Mouse (Mus musculus) lung, adult 2 months (tissue): ENCODE measurements around the gene Dnttip1. TPM values are rescaled to one million over a fixed set of nuclear protein-coding genes. Genes with fewer than 3 reads are reported as not detected.

Source experiments
- DNase-seq: peaks from one replicate; pipeline ENCODE4 v3.0.0; 2022
- H3K4me1 ChIP-seq: fragments of 200-500 bp; 2 replicates; pipeline ENCODE4 v1.6.1; 2011; ENCODE audit warnings: low read length; ENCODE audit not compliant: control insufficient read depth, insufficient read depth
- H3K4me3 ChIP-seq: fragments of 200-500 bp; replicated peaks from 2 replicates; pipeline ENCODE3; 2011; ENCODE audit warnings: low read depth, mild to moderate bottlenecking, control low read depth, low read length; ENCODE audit errors: extremely low read depth
- CTCF ChIP-seq: fragments of 200-500 bp; IDR thresholded peaks from 2 replicates; pipeline ENCODE4 v1.5.1; 2011; ENCODE audit warnings: mild to moderate bottlenecking, low read length, control low read depth; ENCODE audit not compliant: insufficient read depth
- POLR2A ChIP-seq: fragments of 200-500 bp; IDR thresholded peaks from 2 replicates; pipeline ENCODE4 v1.6.1; 2011; ENCODE audit warnings: low read depth, mild to moderate bottlenecking, control low read depth, low read length, borderline replicate concordance; ENCODE audit errors: extremely low read depth
- WGBS: fragments of 180-500 bp; shearing (Covaris S2); methylation state at CpG from one replicate; pipeline ENCODE4 v1.1.7; 2018; 5-methylcytosine and 5-hydroxymethylcytosine counted together
- polyA plus RNA-seq: library from polyadenylated mRNA; depleted of rRNA; stranded (reverse); fragments of >200 nt; gene quantifications from 2 replicates; pipeline ENCODE4 v1.2.3, GENCODE M21; 2012; rRNA removed

Gene Dnttip1
- polyA plus RNA-seq, 1 experiment, result 25.5 TPM

DNA sequence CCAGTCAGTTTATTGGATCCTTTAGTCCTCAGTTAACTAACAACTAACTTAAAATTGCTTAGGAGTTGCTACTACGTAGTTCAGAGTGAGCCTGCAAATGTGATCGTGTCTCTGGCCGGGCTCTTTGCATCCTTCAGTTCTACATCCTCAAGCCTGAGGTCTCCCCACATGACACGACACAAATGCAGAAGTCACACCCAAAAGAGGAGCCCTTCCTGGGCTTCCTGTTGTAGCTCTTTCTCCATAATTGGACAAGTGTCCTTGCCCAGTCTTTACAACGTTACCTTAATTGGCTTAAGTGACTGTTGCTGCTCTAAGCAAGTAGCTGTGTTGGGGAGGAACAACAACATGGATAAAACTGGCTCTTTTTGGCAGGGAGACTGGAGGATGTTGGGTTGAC is 69.6 kb downstream of the Dnttip1 start:
- no peak for DNase-seq
- Histone ChIP-seq H3K4me3 (no peak overlapping the region), H3K4me1 (no peaks in the 10 kb centered on the region; the same call in 1 of the 2 replicates)
- no peak for TF ChIP-seq POLR2A
- no peak for TF ChIP-seq CTCF
- 78% methylated on average over 5 of the region's 5 CpGs for WGBS

DNA sequence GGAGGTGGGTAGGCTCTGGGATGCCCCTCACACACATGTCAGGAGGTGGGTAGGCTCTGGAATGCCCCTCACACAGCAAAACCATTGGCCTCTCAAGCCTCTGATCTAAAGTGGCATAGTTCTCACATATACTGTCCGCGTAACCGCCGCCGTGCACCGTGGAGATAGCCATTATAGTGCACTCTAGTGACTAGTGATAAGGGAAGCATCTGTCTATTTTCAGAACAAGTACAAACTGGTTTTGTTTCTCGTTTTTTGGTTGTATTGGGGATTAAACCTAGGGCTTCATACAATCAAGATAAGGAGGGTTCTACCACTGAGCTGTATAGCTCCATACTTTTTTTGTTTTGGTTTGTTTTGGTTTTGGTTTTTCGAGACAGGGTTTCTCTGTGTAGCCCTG is 70.0 kb downstream of the Dnttip1 start:
- TF ChIP-seq CTCF, result no peak
- no peak for TF ChIP-seq POLR2A
- WGBS, result 87% methylated on average over 8 of the region's 8 CpGs
- Histone ChIP-seq H3K4me3 (no peak overlapping the region), H3K4me1 (no peaks in the 10 kb centered on the region; the same call in 1 of the 2 replicates)
- DNase-seq, result no peak

DNA sequence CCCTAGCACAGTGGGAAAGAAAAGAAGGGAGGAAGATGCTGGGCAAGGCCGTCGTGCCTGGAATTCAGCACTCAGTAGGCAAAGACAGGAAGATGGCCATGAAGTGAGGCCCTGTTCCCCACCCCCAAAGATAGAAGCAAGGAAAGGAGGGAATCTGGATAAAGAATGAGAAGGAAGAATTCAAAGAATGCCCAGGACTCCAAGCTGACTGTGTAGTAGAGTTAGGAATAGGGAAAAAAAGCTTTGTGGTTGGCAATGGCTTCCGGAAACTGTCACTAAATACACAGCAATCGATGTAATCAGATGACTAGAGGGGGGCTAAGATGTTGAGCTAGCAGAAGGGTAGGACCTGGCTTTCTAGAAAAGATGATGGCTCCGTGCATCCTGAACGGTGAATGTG is 71.4 kb downstream of the Dnttip1 start:
- 68% methylated on average over 6 of the region's 6 CpGs for WGBS
- TF ChIP-seq CTCF (no peak), POLR2A (no peak)

DNA sequence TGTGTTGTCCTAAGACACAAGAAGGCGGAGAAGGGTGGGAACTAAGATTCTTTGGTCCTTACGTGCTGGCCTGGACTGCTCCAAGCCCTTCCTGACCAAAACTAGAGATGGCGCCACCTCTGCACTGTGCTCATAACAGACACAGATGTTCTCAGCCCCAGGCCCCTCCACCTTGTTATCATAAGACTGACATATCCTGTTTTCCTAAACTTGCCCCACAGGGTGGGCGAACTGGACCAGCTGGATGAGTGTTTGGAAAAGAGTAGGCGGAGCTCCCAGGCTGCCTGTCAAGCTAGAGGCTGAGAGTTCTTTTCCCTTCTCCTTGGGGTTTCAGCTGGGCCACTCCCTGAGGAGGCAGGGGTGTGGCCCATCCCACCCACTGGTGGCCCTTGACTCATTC is 71.9 kb downstream of the Dnttip1 start:
- 56% methylated on average over 5 of the region's 5 CpGs for WGBS
- no peak overlapping the region for H3K4me3 ChIP-seq
- H3K4me1 ChIP-seq, result no peaks in the 10 kb centered on the region; the same call in none of the 2 replicates
- no peak for DNase-seq
- TF ChIP-seq CTCF (no peak), POLR2A (no peak)

More for the DNA sequence above, 71.4 kb downstream of the Dnttip1 start:
- Histone ChIP-seq H3K4me1 (no peaks in the 10 kb centered on the region; the same call in none of the 2 replicates), H3K4me3 (no peak overlapping the region)
- DNase-seq, result no peak

Other genes starting within 250 kb of the Dnttip1 start
- 93.8 and 104 TPM in 2 replicates for gene Pigt, start 248.5 kb upstream of the Dnttip1 start, polyA plus RNA-seq
- gene Wfdc2, start 183.6 kb upstream of the Dnttip1 start, polyA plus RNA-seq, result 1,286 and 1,630 TPM in 2 replicates
- gene Spint3, start 172.5 kb upstream of the Dnttip1 start, polyA plus RNA-seq, result not detected in 2 replicates
- 2.3 and 2.4 TPM in 2 replicates for gene Wfdc6a, start 160.5 kb upstream of the Dnttip1 start, polyA plus RNA-seq
- gene Eppin, start 152.4 kb upstream of the Dnttip1 start, polyA plus RNA-seq, result 0.27 and 0.65 TPM in 2 replicates
- 1.3 and 1.9 TPM in 2 replicates for gene Wfdc6b, start 132.5 kb upstream of the Dnttip1 start, polyA plus RNA-seq
- gene Wfdc8, start 132.4 kb upstream of the Dnttip1 start, polyA plus RNA-seq, result 5.3 and 8.5 TPM in 2 replicates
- 0.97 and 1.9 TPM in 2 replicates for gene Wfdc16, start 107.2 kb upstream of the Dnttip1 start, polyA plus RNA-seq
- gene Wfdc10, start 89.9 kb upstream of the Dnttip1 start, polyA plus RNA-seq, result 7.9 and 10.9 TPM in 2 replicates
- gene Wfdc9, start 89.4 kb upstream of the Dnttip1 start, polyA plus RNA-seq, result not detected in 2 replicates
- not detected in 2 replicates for gene Wfdc11, start 71.9 kb upstream of the Dnttip1 start, polyA plus RNA-seq
- 0.98 and 1.3 TPM in 2 replicates for gene Wfdc13, start 60.9 kb upstream of the Dnttip1 start, polyA plus RNA-seq
- gene Spint4, start 47.5 kb upstream of the Dnttip1 start, polyA plus RNA-seq, result not detected in 2 replicates
- gene Spint5, start 30.7 kb upstream of the Dnttip1 start, polyA plus RNA-seq, result not detected in 2 replicates
- gene Wfdc3, start 52 bp upstream of the Dnttip1 start, polyA plus RNA-seq, result 1.3 and 2.3 TPM in 2 replicates
- gene Ube2c, start 23.9 kb downstream of the Dnttip1 start, polyA plus RNA-seq, result 6.2 and 9.7 TPM in 2 replicates
- gene Tnnc2, start 34.0 kb downstream of the Dnttip1 start, polyA plus RNA-seq, result 237 TPM in 1 of 2 replicates, not detected in the other
- 52.0 and 61.8 TPM in 2 replicates for gene Snx21, start 39.8 kb downstream of the Dnttip1 start, polyA plus RNA-seq
- gene Acot8, start 58.9 kb downstream of the Dnttip1 start, polyA plus RNA-seq, result 35.7 and 38.6 TPM in 2 replicates
- gene Zswim3, start 59.1 kb downstream of the Dnttip1 start, polyA plus RNA-seq, result 3.1 and 3.8 TPM in 2 replicates
- gene Zswim1, start 76.7 kb downstream of the Dnttip1 start, polyA plus RNA-seq, result 9.8 and 10.3 TPM in 2 replicates
- gene Spata25, start 82.6 kb downstream of the Dnttip1 start, polyA plus RNA-seq, result 0.54 and 1.1 TPM in 2 replicates
- gene Ctsa, start 86.9 kb downstream of the Dnttip1 start, polyA plus RNA-seq, result 289 and 294 TPM in 2 replicates
- 14.8 and 17.9 TPM in 2 replicates for gene Neurl2, start 87.5 kb downstream of the Dnttip1 start, polyA plus RNA-seq
- 873 and 1,096 TPM in 2 replicates for gene Pltp, start 111.7 kb downstream of the Dnttip1 start, polyA plus RNA-seq
- 42.9 and 44.3 TPM in 2 replicates for gene Pcif1, start 133.3 kb downstream of the Dnttip1 start, polyA plus RNA-seq
- gene Zfp335, start 165.8 kb downstream of the Dnttip1 start, polyA plus RNA-seq, result 33.2 and 34.9 TPM in 2 replicates
- 12.4 and 13.4 TPM in 2 replicates for gene Mmp9, start 194.8 kb downstream of the Dnttip1 start, polyA plus RNA-seq
- 3.6 and 3.9 TPM in 2 replicates for gene Slc12a5, start 214.8 kb downstream of the Dnttip1 start, polyA plus RNA-seq